Mouse (Mus musculus): ENCODE measurements at regions not wholly inside any gene's neighbourhood (a gene's known extent, or its start where the extent isn't known, plus 50 kb on each side); places are given as distances from the start of the nearest gene placed in this dataset.

- ATAC-seq (ENCODE audit: insufficient read depth): no peak
- Histone ChIP-seq H3K27me3 (ENCODE audit: insufficient read depth, low read length) (no peaks in the 10 kb centered on the region), H3K4me1 (ENCODE audit: insufficient read depth) (no peaks in the 10 kb centered on the region), H3K9ac (no peak overlapping the region), H3K4me2 (no peak overlapping the region), H3K4me3 (ENCODE audit: low read depth, low read length) (no peak overlapping the region), H3K9me3 (ENCODE audit: low read depth, low read length) (no peaks in the 10 kb centered on the region), H3K27ac (ENCODE audit: low read depth) (no peak overlapping the region), H3K36me3 (ENCODE audit: insufficient read depth) (no peaks in the 10 kb centered on the region)
- TF ChIP-seq CTCF (IDR thresholded peaks at IDR 0.05; ENCODE audit: low read depth): no peak
- DNase-seq: no peak
These were observed 90.8 kb downstream of the Rpe65 start for GRCm38 (mm10) chr3:159689743-159690142.

GRCm38 (mm10) chr3:159724340-159725119 is 114.9 kb upstream of the Wls start:
- no peaks in the 10 kb centered on the region for H3K4me1 ChIP-seq (ENCODE audit: insufficient read depth)
- peak; percentile 79 for TF ChIP-seq CTCF (IDR thresholded peaks at IDR 0.05; ENCODE audit: low read depth)
- no peak overlapping the region for H3K4me3 ChIP-seq (ENCODE audit: low read depth, low read length)
- no peak overlapping the region for H3K4me2 ChIP-seq
- DNase-seq (peak; percentile 76), ATAC-seq (ENCODE audit: insufficient read depth) (peak; percentile 95)
- H3K27ac ChIP-seq (ENCODE audit: low read depth): no peak overlapping the region
- no peak overlapping the region for H3K9ac ChIP-seq
- H3K27me3 ChIP-seq (ENCODE audit: insufficient read depth, low read length): no peaks in the 10 kb centered on the region
- 24% methylated on average over 2 of the region's 2 CpGs for WGBS
- H3K36me3 ChIP-seq (ENCODE audit: insufficient read depth): no peaks in the 10 kb centered on the region
- no peaks in the 10 kb centered on the region for H3K9me3 ChIP-seq (ENCODE audit: low read depth, low read length)

GRCm38 (mm10) chr3:159732201-159732600 is 107.3 kb upstream of the Wls start:
- no peak overlapping the region for H3K4me2 ChIP-seq
- no peaks in the 10 kb centered on the region for H3K4me1 ChIP-seq (ENCODE audit: insufficient read depth)
- TF ChIP-seq CTCF (IDR thresholded peaks at IDR 0.05; ENCODE audit: low read depth): no peak
- no peak overlapping the region for H3K9ac ChIP-seq
- no peaks in the 10 kb centered on the region for H3K36me3 ChIP-seq (ENCODE audit: insufficient read depth)
- no peak overlapping the region for H3K27ac ChIP-seq (ENCODE audit: low read depth)
- no peak overlapping the region for H3K4me3 ChIP-seq (ENCODE audit: low read depth, low read length)
- 37% methylated on average over 1 of the region's 1 CpGs for WGBS
- DNase-seq (no peak), ATAC-seq (ENCODE audit: insufficient read depth) (no peak)
- H3K9me3 ChIP-seq (ENCODE audit: low read depth, low read length): no peaks in the 10 kb centered on the region
- no peaks in the 10 kb centered on the region for H3K27me3 ChIP-seq (ENCODE audit: insufficient read depth, low read length)

GRCm38 (mm10) chr3:159733141-159733540 is 106.3 kb upstream of the Wls start:
- Histone ChIP-seq H3K4me1 (ENCODE audit: insufficient read depth) (no peaks in the 10 kb centered on the region), H3K36me3 (ENCODE audit: insufficient read depth) (no peaks in the 10 kb centered on the region), H3K9me3 (ENCODE audit: low read depth, low read length) (no peaks in the 10 kb centered on the region), H3K4me3 (ENCODE audit: low read depth, low read length) (no peak overlapping the region), H3K27me3 (ENCODE audit: insufficient read depth, low read length) (no peaks in the 10 kb centered on the region), H3K9ac (no peak overlapping the region), H3K27ac (ENCODE audit: low read depth) (no peak overlapping the region), H3K4me2 (no peak overlapping the region)
- DNase-seq (no peak), ATAC-seq (ENCODE audit: insufficient read depth) (no peak)
- no peak for TF ChIP-seq CTCF (IDR thresholded peaks at IDR 0.05; ENCODE audit: low read depth)

DNA sequence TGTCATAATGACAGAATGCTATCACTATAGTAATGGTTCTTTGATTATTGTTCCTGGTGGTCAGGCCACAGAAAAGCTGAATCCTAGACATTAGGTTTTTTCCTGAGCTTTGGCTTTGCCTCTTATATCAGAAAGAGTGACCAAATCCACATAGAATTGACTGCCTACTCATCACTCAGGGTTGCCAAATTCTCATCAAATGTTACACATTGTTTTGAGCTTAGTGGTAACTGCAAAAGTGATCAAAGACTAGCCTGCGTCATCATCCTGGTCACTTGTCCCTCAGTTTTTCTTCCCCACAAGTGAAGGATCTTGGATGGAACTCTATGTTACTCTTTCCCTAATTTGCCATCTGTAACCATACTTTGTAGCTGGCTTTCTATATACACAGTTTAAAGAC is 104.9 kb upstream of the Wls start:
- Histone ChIP-seq H3K27me3 (ENCODE audit: insufficient read depth, low read length) (no peaks in the 10 kb centered on the region), H3K4me2 (no peak overlapping the region)

GRCm38 (mm10) chr3:159736070-159736469 is 103.4 kb upstream of the Wls start:
- H3K4me2 ChIP-seq: no peak overlapping the region
- no peak overlapping the region for H3K4me3 ChIP-seq (ENCODE audit: low read depth, low read length)
- H3K4me1 ChIP-seq (ENCODE audit: insufficient read depth): no peaks in the 10 kb centered on the region
- H3K36me3 ChIP-seq (ENCODE audit: insufficient read depth): no peaks in the 10 kb centered on the region
- DNase-seq (no peak), ATAC-seq (ENCODE audit: insufficient read depth) (no peak)
- H3K9ac ChIP-seq: no peak overlapping the region
- no peaks in the 10 kb centered on the region for H3K27me3 ChIP-seq (ENCODE audit: insufficient read depth, low read length)
- H3K9me3 ChIP-seq (ENCODE audit: low read depth, low read length): no peaks in the 10 kb centered on the region
- no peak overlapping the region for H3K27ac ChIP-seq (ENCODE audit: low read depth)
- TF ChIP-seq CTCF (IDR thresholded peaks at IDR 0.05; ENCODE audit: low read depth): no peak
- WGBS: 51% methylated on average over 1 of the region's 1 CpGs

More for the DNA sequence above, 104.9 kb upstream of the Wls start:
- Histone ChIP-seq H3K4me3 (ENCODE audit: low read depth, low read length) (no peak overlapping the region), H3K9ac (no peak overlapping the region), H3K36me3 (ENCODE audit: insufficient read depth) (no peaks in the 10 kb centered on the region), H3K9me3 (ENCODE audit: low read depth, low read length) (no peaks in the 10 kb centered on the region), H3K4me1 (ENCODE audit: insufficient read depth) (no peaks in the 10 kb centered on the region), H3K27ac (ENCODE audit: low read depth) (no peak overlapping the region)
- DNase-seq (no peak), ATAC-seq (ENCODE audit: insufficient read depth) (no peak)
- WGBS: 92% methylated on average over 1 of the region's 1 CpGs
- no peak for TF ChIP-seq CTCF (IDR thresholded peaks at IDR 0.05; ENCODE audit: low read depth)

DNA sequence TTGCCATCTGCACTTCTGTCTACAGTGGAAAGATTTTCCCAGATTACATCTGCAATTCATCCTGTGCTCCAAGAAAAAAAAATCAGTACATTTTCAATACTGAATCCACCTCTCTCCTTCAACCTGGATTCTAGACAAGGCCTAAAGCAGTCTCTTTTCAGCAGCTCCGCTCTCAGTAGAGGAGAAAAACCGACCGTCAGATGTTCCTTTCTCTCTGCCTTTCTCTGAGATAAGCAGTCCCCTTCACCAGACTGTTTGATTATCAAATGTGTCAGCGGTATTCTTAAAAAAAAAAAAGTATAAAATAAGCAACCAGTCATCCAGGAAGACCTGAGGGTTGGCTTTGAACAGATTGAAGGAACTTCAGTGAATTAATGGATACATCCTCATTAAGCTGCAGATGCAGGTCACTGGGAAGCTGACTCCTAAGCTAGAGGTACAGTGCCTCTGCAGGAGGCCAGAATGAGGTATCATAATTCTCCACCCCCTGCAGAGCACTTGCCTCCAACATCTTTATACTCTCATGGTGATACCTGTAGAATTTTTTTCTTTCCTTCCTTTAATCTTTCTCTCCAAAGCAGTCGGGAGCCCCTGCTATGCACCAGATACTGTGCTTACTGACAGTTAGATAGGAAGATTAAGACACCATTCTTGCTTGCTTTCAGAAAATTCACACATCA is 98.7 kb upstream of the Wls start:
- Histone ChIP-seq H3K9me3 (ENCODE audit: low read depth, low read length) (no peaks in the 10 kb centered on the region), H3K27ac (ENCODE audit: low read depth) (no peak overlapping the region), H3K27me3 (ENCODE audit: insufficient read depth, low read length) (no peaks in the 10 kb centered on the region), H3K4me2 (no peak overlapping the region), H3K36me3 (ENCODE audit: insufficient read depth) (no peaks in the 10 kb centered on the region), H3K4me3 (ENCODE audit: low read depth, low read length) (no peak overlapping the region), H3K9ac (no peak overlapping the region), H3K4me1 (ENCODE audit: insufficient read depth) (no peaks in the 10 kb centered on the region)
- 46% methylated on average over 5 of the region's 5 CpGs for WGBS
- ATAC-seq (ENCODE audit: insufficient read depth) (no peak), DNase-seq (no peak)
- no peak for TF ChIP-seq CTCF (IDR thresholded peaks at IDR 0.05; ENCODE audit: low read depth)

Data from lung, embryonic 14.5 days (tissue).